Mouse (Mus musculus): ENCODE measurements at regions not wholly inside any gene's neighbourhood (a gene's known extent, or its start where the extent isn't known, plus 50 kb on each side); places are given as distances from the start of the nearest gene placed in this dataset.

- 79% methylated on average over 1 of the region's 1 CpGs for WGBS
- H3K27ac ChIP-seq (replicated peaks; ENCODE audit: low read depth, low read length), result no peak overlapping the region
- H3K4me1 ChIP-seq (ENCODE audit: control insufficient read depth, insufficient read depth, low read length), result no peaks in the 10 kb centered on the region
- no peak overlapping the region for H3K9ac ChIP-seq (replicated peaks; ENCODE audit: low read length)
- ATAC-seq (replicated peaks; ENCODE audit: insufficient number of reproducible peaks, low FRiP score, low TSS enrichment, low read depth) (no peak), DNase-seq (ENCODE audit: low spot score) (no peak)
- no peaks in the 10 kb centered on the region for H3K27me3 ChIP-seq (ENCODE audit: control insufficient read depth, insufficient read depth, low read length)
- no peaks in the 10 kb centered on the region for H3K9me3 ChIP-seq (replicated peaks; ENCODE audit: control insufficient read depth, low read length)
- no peak overlapping the region for H3K4me3 ChIP-seq (ENCODE audit: low read depth, low read length)
- no peaks in the 10 kb centered on the region for H3K36me3 ChIP-seq (replicated peaks; ENCODE audit: control insufficient read depth, insufficient read depth, low read depth, low read length)
- no peak overlapping the region for H3K4me2 ChIP-seq (ENCODE audit: low read depth, low read length)
Observed at GRCm38 (mm10) chr9:98091105-98091504, 58.1 kb upstream of the Clstn2 start.

GRCm38 (mm10) chr9:98095064-98095790 is 62.2 kb upstream of the Clstn2 start:
- Histone ChIP-seq H3K4me1 (ENCODE audit: control insufficient read depth, insufficient read depth, low read length) (no peaks in the 10 kb centered on the region), H3K4me3 (ENCODE audit: low read depth, low read length) (no peak overlapping the region), H3K9me3 (replicated peaks; ENCODE audit: control insufficient read depth, low read length) (no peaks in the 10 kb centered on the region), H3K9ac (replicated peaks; ENCODE audit: low read length) (no peak overlapping the region), H3K27me3 (ENCODE audit: control insufficient read depth, insufficient read depth, low read length) (no peaks in the 10 kb centered on the region), H3K27ac (replicated peaks; ENCODE audit: low read depth, low read length) (no peak overlapping the region), H3K4me2 (ENCODE audit: low read depth, low read length) (no peak overlapping the region), H3K36me3 (replicated peaks; ENCODE audit: control insufficient read depth, insufficient read depth, low read depth, low read length) (no peaks in the 10 kb centered on the region)
- no peak for DNase-seq (ENCODE audit: low spot score)
- 89% methylated on average over 10 of the region's 10 CpGs for WGBS
- ATAC-seq (replicated peaks; ENCODE audit: insufficient number of reproducible peaks, low FRiP score, low TSS enrichment, low read depth), result no peak

- H3K9ac ChIP-seq (replicated peaks; ENCODE audit: low read length), result no peak overlapping the region
- H3K27me3 ChIP-seq (ENCODE audit: control insufficient read depth, insufficient read depth, low read length), result no peaks in the 10 kb centered on the region
- H3K27ac ChIP-seq (replicated peaks; ENCODE audit: low read depth, low read length), result no peak overlapping the region
- no peak overlapping the region for H3K4me2 ChIP-seq (ENCODE audit: low read depth, low read length)
- H3K4me3 ChIP-seq (ENCODE audit: low read depth, low read length), result no peak overlapping the region
- 60% methylated on average over 6 of the region's 6 CpGs for WGBS
- H3K4me1 ChIP-seq (ENCODE audit: control insufficient read depth, insufficient read depth, low read length), result no peaks in the 10 kb centered on the region
- no peak for ATAC-seq (replicated peaks; ENCODE audit: insufficient number of reproducible peaks, low FRiP score, low TSS enrichment, low read depth)
- H3K9me3 ChIP-seq (replicated peaks; ENCODE audit: control insufficient read depth, low read length), result no peaks in the 10 kb centered on the region
- DNase-seq (ENCODE audit: low spot score), result no peak
- H3K36me3 ChIP-seq (replicated peaks; ENCODE audit: control insufficient read depth, insufficient read depth, low read depth, low read length), result no peaks in the 10 kb centered on the region
Observed at GRCm38 (mm10) chr9:98123390-98123789, 90.4 kb upstream of the Clstn2 start.

GRCm38 (mm10) chr9:98129596-98129995 is 96.6 kb upstream of the Clstn2 start:
- Histone ChIP-seq H3K9ac (replicated peaks; ENCODE audit: low read length) (no peak overlapping the region), H3K36me3 (replicated peaks; ENCODE audit: control insufficient read depth, insufficient read depth, low read depth, low read length) (no peaks in the 10 kb centered on the region)
- 88% methylated on average over 4 of the region's 4 CpGs for WGBS

GRCm38 (mm10) chr9:98130849-98131248 is 97.9 kb upstream of the Clstn2 start:
- DNase-seq (ENCODE audit: low spot score) (no peak), ATAC-seq (replicated peaks; ENCODE audit: insufficient number of reproducible peaks, low FRiP score, low TSS enrichment, low read depth) (0 out of 2 replicates have a peak, but pooled peaks have one; percentile 23)
- Histone ChIP-seq H3K4me3 (ENCODE audit: low read depth, low read length) (no peak overlapping the region), H3K9me3 (replicated peaks; ENCODE audit: control insufficient read depth, low read length) (no peaks in the 10 kb centered on the region), H3K4me1 (ENCODE audit: control insufficient read depth, insufficient read depth, low read length) (no peaks in the 10 kb centered on the region), H3K4me2 (ENCODE audit: low read depth, low read length) (no peak overlapping the region), H3K27ac (replicated peaks; ENCODE audit: low read depth, low read length) (no peak overlapping the region), H3K36me3 (replicated peaks; ENCODE audit: control insufficient read depth, insufficient read depth, low read depth, low read length) (no peaks in the 10 kb centered on the region), H3K27me3 (ENCODE audit: control insufficient read depth, insufficient read depth, low read length) (no peaks in the 10 kb centered on the region), H3K9ac (replicated peaks; ENCODE audit: low read length) (no peak overlapping the region)
- 88% methylated on average over 5 of the region's 5 CpGs for WGBS

More at GRCm38 (mm10) chr9:98129596-98129995, 96.6 kb upstream of the Clstn2 start:
- ATAC-seq (replicated peaks; ENCODE audit: insufficient number of reproducible peaks, low FRiP score, low TSS enrichment, low read depth) (no peak), DNase-seq (ENCODE audit: low spot score) (no peak)
- Histone ChIP-seq H3K9me3 (replicated peaks; ENCODE audit: control insufficient read depth, low read length) (no peaks in the 10 kb centered on the region), H3K4me1 (ENCODE audit: control insufficient read depth, insufficient read depth, low read length) (no peaks in the 10 kb centered on the region), H3K27ac (replicated peaks; ENCODE audit: low read depth, low read length) (no peak overlapping the region), H3K4me3 (ENCODE audit: low read depth, low read length) (no peak overlapping the region), H3K27me3 (ENCODE audit: control insufficient read depth, insufficient read depth, low read length) (no peaks in the 10 kb centered on the region), H3K4me2 (ENCODE audit: low read depth, low read length) (no peak overlapping the region)

GRCm38 (mm10) chr9:98140546-98140945 is 107.6 kb upstream of the Clstn2 start:
- no peaks in the 10 kb centered on the region for H3K9me3 ChIP-seq (replicated peaks; ENCODE audit: control insufficient read depth, low read length)
- H3K27ac ChIP-seq (replicated peaks; ENCODE audit: low read depth, low read length), result no peak overlapping the region
- DNase-seq (ENCODE audit: low spot score), result no peak
- H3K4me1 ChIP-seq (ENCODE audit: control insufficient read depth, insufficient read depth, low read length), result no peaks in the 10 kb centered on the region
- no peak for ATAC-seq (replicated peaks; ENCODE audit: insufficient number of reproducible peaks, low FRiP score, low TSS enrichment, low read depth)
- H3K27me3 ChIP-seq (ENCODE audit: control insufficient read depth, insufficient read depth, low read length), result no peaks in the 10 kb centered on the region
- no peak overlapping the region for H3K4me2 ChIP-seq (ENCODE audit: low read depth, low read length)
- H3K36me3 ChIP-seq (replicated peaks; ENCODE audit: control insufficient read depth, insufficient read depth, low read depth, low read length), result no peaks in the 10 kb centered on the region
- H3K9ac ChIP-seq (replicated peaks; ENCODE audit: low read length), result no peak overlapping the region
- H3K4me3 ChIP-seq (ENCODE audit: low read depth, low read length), result no peak overlapping the region

- Histone ChIP-seq H3K4me3 (ENCODE audit: low read depth, low read length) (no peak overlapping the region), H3K27me3 (ENCODE audit: control insufficient read depth, insufficient read depth, low read length) (no peaks in the 10 kb centered on the region), H3K4me2 (ENCODE audit: low read depth, low read length) (no peak overlapping the region), H3K36me3 (replicated peaks; ENCODE audit: control insufficient read depth, insufficient read depth, low read depth, low read length) (no peaks in the 10 kb centered on the region), H3K4me1 (ENCODE audit: control insufficient read depth, insufficient read depth, low read length) (no peaks in the 10 kb centered on the region), H3K9ac (replicated peaks; ENCODE audit: low read length) (no peak overlapping the region), H3K27ac (replicated peaks; ENCODE audit: low read depth, low read length) (no peak overlapping the region), H3K9me3 (replicated peaks; ENCODE audit: control insufficient read depth, low read length) (no peaks in the 10 kb centered on the region)
- no peak for ATAC-seq (replicated peaks; ENCODE audit: insufficient number of reproducible peaks, low FRiP score, low TSS enrichment, low read depth)
- 78% methylated on average over 7 of the region's 7 CpGs for WGBS
- DNase-seq (ENCODE audit: low spot score), result no peak
Observed at GRCm38 (mm10) chr9:98142121-98142520, 109.1 kb upstream of the Clstn2 start.

- Histone ChIP-seq H3K4me3 (ENCODE audit: low read depth, low read length) (no peak overlapping the region), H3K4me1 (ENCODE audit: control insufficient read depth, insufficient read depth, low read length) (no peaks in the 10 kb centered on the region), H3K27me3 (ENCODE audit: control insufficient read depth, insufficient read depth, low read length) (no peaks in the 10 kb centered on the region), H3K4me2 (ENCODE audit: low read depth, low read length) (no peak overlapping the region), H3K9ac (replicated peaks; ENCODE audit: low read length) (no peak overlapping the region), H3K9me3 (replicated peaks; ENCODE audit: control insufficient read depth, low read length) (no peaks in the 10 kb centered on the region), H3K36me3 (replicated peaks; ENCODE audit: control insufficient read depth, insufficient read depth, low read depth, low read length) (no peaks in the 10 kb centered on the region), H3K27ac (replicated peaks; ENCODE audit: low read depth, low read length) (no peak overlapping the region)
- DNase-seq (ENCODE audit: low spot score) (no peak), ATAC-seq (replicated peaks; ENCODE audit: insufficient number of reproducible peaks, low FRiP score, low TSS enrichment, low read depth) (no peak)
- 76% methylated on average over 5 of the region's 5 CpGs for WGBS
Observed at GRCm38 (mm10) chr9:98146901-98147300, 113.9 kb upstream of the Clstn2 start.

All from embryonic facial prominence, embryonic 11.5 days (tissue).